Mouse (Mus musculus): ENCODE results near the gene Olfr1232.

Gene Olfr1232

DNA sequence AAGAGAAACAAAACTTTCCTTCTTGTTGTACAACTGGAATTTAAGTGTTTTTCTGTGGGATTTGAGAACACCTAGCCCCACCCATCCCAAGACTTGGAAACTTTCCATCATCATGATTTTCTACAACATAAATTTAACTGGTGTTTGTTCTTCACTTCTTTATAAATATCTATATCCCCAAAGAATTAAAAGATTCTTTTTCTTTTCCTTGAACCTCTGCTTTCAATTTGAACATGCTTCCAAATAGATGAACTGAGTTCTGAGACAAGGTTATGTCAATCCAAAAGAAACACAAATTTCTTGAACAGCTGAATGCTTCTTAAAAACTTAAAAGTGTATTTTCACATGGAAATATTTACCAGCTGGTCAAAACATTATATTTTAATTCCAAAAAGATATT, at the start of gene Olfr1232:
Gene Olfr1232 (minus strand): TSS at position 101 of the 400 bp plus-strand sequence.
- DNase-seq: no peak

DNA sequence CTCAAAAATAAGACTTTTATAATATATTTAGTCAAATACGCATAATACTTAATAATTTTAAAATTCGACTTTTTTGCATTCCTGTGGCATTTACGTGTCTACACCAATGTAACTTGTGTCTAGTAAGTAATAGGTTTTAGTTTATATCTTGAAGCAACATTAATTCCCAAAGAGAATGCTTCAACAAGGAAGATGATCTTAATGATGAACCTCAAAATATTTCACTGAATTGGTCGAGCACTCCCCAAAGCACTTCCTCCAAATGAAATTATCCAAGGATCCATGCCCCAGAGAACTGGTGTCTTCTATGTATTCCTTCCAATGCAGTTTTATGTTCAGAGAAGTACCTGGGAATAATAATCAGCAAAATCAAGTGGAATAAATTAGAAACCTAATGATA, 35.3 kb upstream of the Olfr1232 start, which contains the start of gene Olfr1234:
Gene Olfr1234 (minus strand): TSS at position 101 of the 400 bp plus-strand sequence.
- DNase-seq: no peak

DNA sequence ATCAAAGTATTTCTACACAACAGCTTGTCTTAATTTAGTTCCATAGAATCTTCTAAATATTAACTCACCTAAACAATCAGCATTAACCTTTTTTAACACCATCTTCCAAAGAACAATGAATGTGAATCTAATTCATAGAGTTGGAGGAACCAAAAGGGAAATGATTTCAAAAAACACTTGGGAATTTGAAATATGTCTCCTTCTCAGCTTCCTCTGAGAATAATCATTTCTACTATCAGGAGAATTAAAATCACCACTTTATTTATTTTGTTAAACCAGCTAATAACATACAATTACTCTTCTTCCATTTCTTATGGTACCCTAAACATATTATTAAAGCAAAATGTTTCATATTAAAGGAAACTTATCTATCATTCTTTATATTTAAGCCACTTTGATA, 12.8 kb upstream of the Olfr1232 start, which contains the start of gene Olfr1233:
Gene Olfr1233 (minus strand): TSS at position 101 of the 400 bp plus-strand sequence.
- no peak for DNase-seq

DNA sequence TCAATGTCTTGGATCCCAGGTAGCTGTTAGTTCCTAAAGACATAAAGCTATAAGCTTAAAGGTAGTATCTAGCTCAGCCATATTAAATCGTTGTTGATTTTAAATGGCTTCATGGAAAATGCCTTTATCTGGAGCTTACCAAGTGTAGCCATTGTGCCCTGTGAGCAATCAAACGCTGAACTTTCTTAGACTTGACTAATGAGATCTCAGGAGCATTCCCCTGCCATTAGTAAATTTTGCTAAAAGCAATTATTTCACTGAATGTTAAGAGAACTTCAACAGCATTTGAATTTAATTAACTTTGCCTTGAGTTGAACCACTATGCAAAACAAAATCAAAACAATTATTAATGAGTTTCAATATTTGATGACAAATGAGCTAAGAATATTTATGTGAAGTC, 22.5 kb downstream of the Olfr1232 start, which contains the start of gene Olfr1231:
Gene Olfr1231 (minus strand): TSS at position 101 of the 400 bp plus-strand sequence.
- no peak for DNase-seq

DNA sequence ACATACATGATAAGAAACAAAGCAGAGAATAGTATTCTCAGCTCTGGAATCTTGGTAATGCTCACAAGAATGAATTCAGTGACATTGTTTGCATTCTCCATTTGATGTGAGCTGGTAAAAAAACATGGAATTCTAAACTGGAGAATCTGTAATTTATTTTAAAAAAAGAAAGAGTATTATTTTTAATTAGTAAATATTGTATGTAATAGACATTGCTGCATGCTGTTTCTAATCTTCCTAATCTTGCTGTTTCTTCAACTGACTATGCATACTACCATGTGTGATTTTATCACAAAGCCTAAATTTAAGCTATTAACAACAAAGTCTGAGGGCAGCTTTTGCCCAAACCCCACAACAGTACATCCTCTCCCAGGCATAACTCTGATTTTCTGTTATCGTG, 32.3 kb downstream of the Olfr1232 start, which contains the start of gene Olfr1230:
Gene Olfr1230 (minus strand): TSS at position 101 of the 400 bp plus-strand sequence.
- no peak for DNase-seq

DNA sequence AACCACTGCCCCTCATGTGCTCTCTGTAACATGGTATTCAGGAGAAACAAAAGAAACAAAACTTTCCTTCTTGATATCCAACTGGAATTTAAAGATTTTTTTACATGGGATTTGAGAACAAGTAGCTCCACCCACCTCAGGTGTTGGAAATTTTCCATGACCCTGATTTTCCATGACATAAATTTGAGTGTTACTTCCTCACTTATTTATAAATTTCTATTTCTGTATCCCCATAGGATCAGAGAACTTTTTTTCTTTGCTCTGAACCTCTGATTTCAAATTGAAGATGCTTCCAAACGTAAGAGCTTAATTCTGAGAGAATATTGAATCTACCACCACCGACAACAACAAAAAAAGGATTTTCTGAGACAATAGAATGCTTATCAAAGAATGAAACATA, 41.6 kb downstream of the Olfr1232 start, which contains the start of gene Olfr1229:
Gene Olfr1229 (minus strand): TSS at position 101 of the 400 bp plus-strand sequence.
- DNase-seq: no peak

Data from spleen, adult 18-20 months (tissue).